Mouse (Mus musculus) liver, embryonic 14.5 days (tissue): ENCODE measurements around the gene Ypel1. TPM values are rescaled to one million over a fixed set of nuclear protein-coding genes. Genes with fewer than 3 reads are reported as not detected.
A peak's percentile ranks its signal among the peaks of the same experiment; 100 is the strongest.

ENCODE experiments used
- ATAC-seq: fragments of 200-750 bp; cut with Nextera tagmentation; 2 replicates; pipeline ENCODE4 v1.8.0; 2017; ENCODE audit warnings: moderate number of reproducible peaks, mild to moderate bottlenecking, moderate library complexity; ENCODE audit not compliant: insufficient read depth
- DNase-seq, 3 experiments: peaks; one replicate each; pipeline ENCODE4 v3.0.0-alpha.2; 2012 to 2013; ENCODE audit warnings: low read depth in 3 of 3, low spot score in 3 of 3
- H3K27ac ChIP-seq: fragments of 300-500 bp; sonication (generic); 2 replicates; pipeline ENCODE4 v1.5.1; 2014; ENCODE audit warnings: moderate library complexity, mild to moderate bottlenecking, control low read depth, inconsistent platforms
- H3K27me3 ChIP-seq: fragments of 300-500 bp; sonication (generic); 2 replicates; pipeline ENCODE4 v1.6.1; 2014; ENCODE audit warnings: mild to moderate bottlenecking, low read length, moderate library complexity; ENCODE audit not compliant: control insufficient read depth, insufficient read depth
- H3K36me3 ChIP-seq: fragments of 300-500 bp; sonication (generic); replicated peaks from 2 replicates; pipeline ENCODE4 v1.6.1; 2014; ENCODE audit warnings: low read depth; ENCODE audit not compliant: control insufficient read depth, insufficient read depth
- H3K4me1 ChIP-seq, 2 experiments: fragments of 200-500 bp in 1 of 2; fragments of 300-500 bp in 1 of 2; sonication (generic) in 1 of 2; replicated peaks; 2 replicates each; pipeline ENCODE4 v1.6.1; 2012 to 2014; ENCODE audit warnings: antibody characterized with exemption in 1 of 2, inconsistent platforms in 1 of 2, low read length in 1 of 2; ENCODE audit not compliant: control insufficient read depth in 2 of 2, insufficient read depth in 2 of 2
- H3K4me2 ChIP-seq: fragments of 300-500 bp; sonication (generic); 2 replicates; pipeline ENCODE4 v1.6.1; 2014; ENCODE audit warnings: low read depth, mild to moderate bottlenecking, control low read depth, moderate library complexity
- H3K4me3 ChIP-seq, 2 experiments: fragments of 200-500 bp in 1 of 2; fragments of 300-500 bp in 1 of 2; sonication (generic) in 1 of 2; 2 replicates each; pipeline ENCODE4 v1.5.1; 2012 to 2014; ENCODE audit warnings: low read depth in 2 of 2, low read length in 2 of 2, mild to moderate bottlenecking in 2 of 2, control low read depth in 1 of 2, inconsistent platforms in 1 of 2, moderate library complexity in 1 of 2; ENCODE audit not compliant: insufficient read depth in 1 of 2
- H3K9ac ChIP-seq: fragments of 300-500 bp; sonication (generic); replicated peaks from 2 replicates; pipeline ENCODE4 v1.6.1; 2014; ENCODE audit warnings: mild to moderate bottlenecking, control low read depth, moderate library complexity
- H3K9me3 ChIP-seq: fragments of 300-500 bp; sonication (generic); 2 replicates; pipeline ENCODE4 v1.6.1; 2016; ENCODE audit warnings: low read length, mixed read lengths; ENCODE audit not compliant: control insufficient read depth
- CTCF ChIP-seq: IDR thresholded peaks from 2 replicates; pipeline ENCODE4 v1.5.1; 2016; ENCODE audit warnings: antibody characterized with exemption, low read depth, control low read depth
- EP300 ChIP-seq: IDR thresholded peaks from 2 replicates; pipeline ENCODE4 v1.6.1; 2016; ENCODE audit warnings: antibody characterized with exemption, low read depth
- WGBS: fragments of 180-500 bp; shearing (Covaris S2); extraction: QIAGEN DNeasy Blood & Tissue Kit; methylation state at CpG from one replicate; pipeline ENCODE4 v1.1.7; 2014; ENCODE audit not compliant: insufficient replicate concordance; 5-methylcytosine and 5-hydroxymethylcytosine counted together
- polyA plus RNA-seq, 2 experiments: library from polyadenylated mRNA; depleted of rRNA in 1 of 2; stranded (reverse) in 1 of 2; unstranded in 1 of 2; fragments of >200 nt; fragmentation: Nextera tagmentation in 1 of 2; extraction: Ambion mirVana in 1 of 2; gene quantifications; 2 replicates each; pipeline versions ENCODE4 v1.2.1 to v1.2.3; 2012 to 2014

The Ypel1 gene
- polyA plus RNA-seq, 2 experiments: 0.20 to 0.43 TPM

DNA sequence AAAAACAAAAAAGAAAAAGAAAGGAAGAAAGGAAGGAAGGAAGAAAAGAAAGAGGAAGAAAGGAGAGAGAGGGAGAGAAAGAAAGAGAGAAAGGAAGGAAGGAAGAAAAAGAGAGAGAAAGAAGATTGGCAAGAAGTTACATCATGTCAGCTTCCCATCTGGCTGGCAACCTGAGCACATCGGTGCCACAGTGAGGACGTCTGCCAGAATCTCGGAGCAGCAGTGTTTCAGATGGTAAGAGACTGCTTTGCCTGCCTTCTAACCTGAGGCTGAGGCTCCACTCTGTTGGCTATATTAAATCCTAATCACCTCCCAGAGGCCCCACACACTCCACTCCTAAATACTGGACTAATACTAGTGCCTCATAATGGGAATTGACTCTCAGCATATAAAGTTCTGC, 15.6 kb upstream of the Ypel1 start:
- no peak overlapping the region for H3K4me3 ChIP-seq
- H3K36me3 ChIP-seq: no peaks in the 10 kb centered on the region
- H3K27ac ChIP-seq: no peak overlapping the region
- H3K4me2 ChIP-seq: no peak overlapping the region
- WGBS: 78% methylated on average over 3 of the region's 3 CpGs
- H3K9me3 ChIP-seq: no peaks in the 10 kb centered on the region
- TF ChIP-seq CTCF: no peak
- no peak for TF ChIP-seq EP300
- H3K9ac ChIP-seq: no peak overlapping the region
- DNase-seq: no peak
- no peaks in the 10 kb centered on the region for H3K27me3 ChIP-seq
- no peak for ATAC-seq
- no peaks in the 10 kb centered on the region for H3K4me1 ChIP-seq

GRCm38 (mm10) chr16:17055584-17055983, 13.9 kb upstream of the Ypel1 start:
- no peak for DNase-seq
- ATAC-seq: no peak
- Histone ChIP-seq H3K4me2 (no peak overlapping the region), H3K9me3 (no peaks in the 10 kb centered on the region), H3K27ac (no peak overlapping the region), H3K36me3 (no peaks in the 10 kb centered on the region), H3K27me3 (no peaks in the 10 kb centered on the region), H3K4me3 (no peak overlapping the region), H3K9ac (no peak overlapping the region), H3K4me1 (no peaks in the 10 kb centered on the region)
- 67% methylated on average over 3 of the region's 3 CpGs for WGBS
- TF ChIP-seq CTCF: no peak
- TF ChIP-seq EP300: no peak

- no peak for DNase-seq
- TF ChIP-seq EP300 (no peak), CTCF (no peak)
These were observed 7.2 kb upstream of the Ypel1 start for GRCm38 (mm10) chr16:17062338-17062737.

GRCm38 (mm10) chr16:17067552-17067951, 1.9 kb upstream of the Ypel1 start:
- no peak overlapping the region for H3K4me3 ChIP-seq
- H3K36me3 ChIP-seq: no peaks in the 10 kb centered on the region
- TF ChIP-seq CTCF: no peak
- TF ChIP-seq EP300: no peak
- H3K4me2 ChIP-seq: no peak overlapping the region
- ATAC-seq (no peak), DNase-seq (no peak)
- H3K9ac ChIP-seq: no peak overlapping the region
- H3K9me3 ChIP-seq: no peaks in the 10 kb centered on the region
- no peaks in the 10 kb centered on the region for H3K4me1 ChIP-seq
- WGBS: 16% methylated on average over 2 of the region's 2 CpGs
- H3K27ac ChIP-seq: no peak overlapping the region
- no peaks in the 10 kb centered on the region; the same call in none of the 2 replicates for H3K27me3 ChIP-seq

More at GRCm38 (mm10) chr16:17062338-17062737, 7.2 kb upstream of the Ypel1 start:
- Histone ChIP-seq H3K27ac (no peak overlapping the region), H3K36me3 (no peaks in the 10 kb centered on the region), H3K27me3 (no peaks in the 10 kb centered on the region), H3K9me3 (no peaks in the 10 kb centered on the region), H3K4me3 (no peak overlapping the region), H3K4me2 (no peak overlapping the region), H3K4me1 (no peaks in the 10 kb centered on the region), H3K9ac (no peak overlapping the region)
- 55% methylated on average over 1 of the region's 1 CpGs for WGBS
- ATAC-seq: no peak

DNA sequence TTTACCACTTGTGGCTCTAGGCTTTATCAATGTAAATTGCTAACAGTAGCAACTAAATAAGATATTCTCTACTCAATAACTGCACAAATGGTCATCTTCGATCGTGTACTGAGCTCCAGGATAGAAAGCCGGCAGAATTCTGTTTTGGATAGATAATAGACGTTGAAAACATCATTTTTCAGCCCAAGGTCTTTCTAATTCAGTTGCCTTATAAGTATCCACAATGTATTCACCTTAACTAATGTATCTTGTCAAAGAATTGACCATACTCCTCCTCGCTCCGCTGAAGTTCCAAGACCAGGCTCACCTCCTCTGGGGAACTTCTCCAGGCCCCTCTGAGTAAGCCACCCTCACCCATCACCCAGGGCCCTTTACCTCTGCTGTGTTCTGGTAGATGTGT, 1.2 kb downstream of the Ypel1 start:
- Histone ChIP-seq H3K9ac (no peak overlapping the region), H3K36me3 (no peaks in the 10 kb centered on the region), H3K9me3 (no peaks in the 10 kb centered on the region), H3K4me3 (peak overlapping the region in 1 of 2 experiments; percentile 54; a peak in 2 of 4 replicates), H3K27me3 (no peaks in the 10 kb centered on the region; the same call in none of the 2 replicates), H3K27ac (no peak overlapping the region), H3K4me2 (peak overlapping the region; percentile 71), H3K4me1 (no peaks in the 10 kb centered on the region)
- WGBS: 38% methylated on average over 6 of the region's 6 CpGs
- ATAC-seq (no peak), DNase-seq (no peak)
- TF ChIP-seq EP300 (no peak), CTCF (no peak)
